Mouse (Mus musculus): ENCODE data around the gene Taok3.

The Taok3 gene

GRCm38 (mm10) chr5:117119777-117120488 lies at the start of gene Taok3:
Taok3 (plus strand) TSS chr5:117120129.
- in situ Hi-C loops (cut with MboI, MseI), result loop anchor here (10.0 kb wide), 1 partner anchor 1615 kb away; the partner anchor contains the start of gene Pxn

GRCm38 (mm10) chr5:117087718-117088117 lies 32.2 kb upstream of the Taok3 start:
- in situ Hi-C loops (cut with MboI, MseI), result no loop called here

GRCm38 (mm10) chr5:117089147-117089546 lies 30.8 kb upstream of the Taok3 start:
- in situ Hi-C loops (cut with MboI, MseI), result no loop called here

- in situ Hi-C loops (cut with MboI, MseI), result no loop called here
Observed at GRCm38 (mm10) chr5:117089786-117090185, 30.1 kb upstream of the Taok3 start.

- in situ Hi-C loops (cut with MboI, MseI), result no loop called here
Observed at GRCm38 (mm10) chr5:117094431-117094830, 25.5 kb upstream of the Taok3 start.

GRCm38 (mm10) chr5:117096716-117097115 lies 23.2 kb upstream of the Taok3 start:
- in situ Hi-C loops (cut with MboI, MseI), result no loop called here

- in situ Hi-C loops (cut with MboI, MseI), result no loop called here
Observed at GRCm38 (mm10) chr5:117099008-117099407, 20.9 kb upstream of the Taok3 start.

GRCm38 (mm10) chr5:117099742-117100141 lies 20.2 kb upstream of the Taok3 start:
- in situ Hi-C loops (cut with MboI, MseI), result loop anchor here (10.0 kb wide), 1 partner anchor 185 kb away; the partner anchor contains the start of gene Pebp1

- in situ Hi-C loops (cut with MboI, MseI), result loop anchor here (10.0 kb wide), 1 partner anchor 181 kb away; the partner anchor contains the start of gene Pebp1
Observed at GRCm38 (mm10) chr5:117103194-117103929, 16.6 kb upstream of the Taok3 start.

GRCm38 (mm10) chr5:117104329-117104728 lies 15.6 kb upstream of the Taok3 start:
- in situ Hi-C loops (cut with MboI, MseI), result loop anchor here (10.0 kb wide), 1 partner anchor 180 kb away; the partner anchor contains the start of gene Pebp1

- in situ Hi-C loops (cut with MboI, MseI), result loop anchor here (10.0 kb wide), 1 partner anchor 179 kb away; the partner anchor contains the start of gene Pebp1
Observed at GRCm38 (mm10) chr5:117105761-117106160, 14.2 kb upstream of the Taok3 start.

GRCm38 (mm10) chr5:117108292-117108691 lies 11.6 kb upstream of the Taok3 start:
- in situ Hi-C loops (cut with MboI, MseI), result loop anchor here (10.0 kb wide), 1 partner anchor 177 kb away; the partner anchor contains the start of gene Pebp1

- in situ Hi-C loops (cut with MboI, MseI), result loop anchor here (10.0 kb wide), 1 partner anchor 176 kb away; the partner anchor contains the start of gene Pebp1
Observed at GRCm38 (mm10) chr5:117108731-117109130, 11.2 kb upstream of the Taok3 start.

GRCm38 (mm10) chr5:117109522-117109921 lies 10.4 kb upstream of the Taok3 start:
- in situ Hi-C loops (cut with MboI, MseI), result loop anchor here (10.0 kb wide), 1 partner anchor 175 kb away; the partner anchor contains the start of gene Pebp1

GRCm38 (mm10) chr5:117111064-117111773 lies 8.7 kb upstream of the Taok3 start:
- in situ Hi-C loops (cut with MboI, MseI), result no loop called here

- in situ Hi-C loops (cut with MboI, MseI), result no loop called here
Observed at GRCm38 (mm10) chr5:117111774-117112112, 8.2 kb upstream of the Taok3 start.

- in situ Hi-C loops (cut with MboI, MseI), result no loop called here
Observed at GRCm38 (mm10) chr5:117113330-117113729, 6.6 kb upstream of the Taok3 start.

- in situ Hi-C loops (cut with MboI, MseI), result no loop called here
Observed at GRCm38 (mm10) chr5:117114581-117115192, 5.2 kb upstream of the Taok3 start.

GRCm38 (mm10) chr5:117115193-117115767 lies 4.6 kb upstream of the Taok3 start:
- in situ Hi-C loops (cut with MboI, MseI), result no loop called here

GRCm38 (mm10) chr5:117115836-117116366 lies 4.0 kb upstream of the Taok3 start, which contains the start of gene Suds3:
Suds3 (minus strand) TSS chr5:117116113.
- in situ Hi-C loops (cut with MboI, MseI), result no loop called here

GRCm38 (mm10) chr5:117116660-117117059 lies 3.3 kb upstream of the Taok3 start:
- in situ Hi-C loops (cut with MboI, MseI), result no loop called here

Measured in T-helper 1 cell (primary cell).